Comparison of ENCODE assay signal across 8 mouse cellular contexts in the genomic region with DNA sequence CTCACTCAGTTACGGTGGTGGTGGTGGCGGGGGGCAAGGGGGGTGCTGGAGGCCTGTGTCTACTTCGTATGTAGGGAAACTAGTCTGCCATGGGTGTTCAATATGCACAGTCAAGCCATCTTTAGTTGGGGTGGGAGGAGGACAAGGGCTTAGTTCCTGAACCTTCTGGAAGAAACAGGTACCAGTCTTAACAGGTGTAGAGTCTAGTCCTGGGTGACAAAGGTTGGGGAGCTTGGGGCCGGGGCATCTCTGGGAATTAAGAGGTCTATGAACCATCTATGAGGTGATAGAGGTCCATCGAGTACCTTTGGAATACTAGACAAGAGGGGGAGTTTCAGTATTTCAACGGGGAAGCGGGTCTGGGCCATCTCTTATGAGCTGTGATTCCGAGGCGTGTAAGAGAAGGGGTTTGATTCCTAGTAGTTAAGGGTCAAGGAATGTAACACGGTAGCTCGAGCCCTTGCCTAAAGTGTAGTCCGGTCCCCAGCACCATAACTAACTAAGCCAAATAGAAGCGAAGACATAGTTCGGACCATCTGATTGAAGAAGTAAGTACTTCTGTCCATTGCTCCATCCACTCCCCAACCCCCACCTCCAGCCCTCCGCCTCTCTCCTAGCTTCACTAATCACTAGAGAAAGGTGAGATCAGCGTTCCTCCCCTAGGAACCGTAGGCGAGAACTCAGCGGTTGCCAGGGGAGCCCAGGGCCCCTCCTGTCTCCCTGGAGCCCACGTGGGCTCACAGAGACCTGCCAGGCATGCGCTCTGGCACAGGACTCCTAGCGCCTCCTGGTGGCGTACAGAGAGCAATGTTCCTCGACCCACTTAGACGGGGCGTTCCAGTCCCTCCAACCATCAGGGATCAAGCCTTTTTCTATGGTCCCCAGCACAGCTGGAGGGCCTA. TPM values are rescaled to one million over a fixed set of nuclear protein-coding genes. Genes with fewer than 3 reads are reported as not detected.
DNase-seq lines count a peak whose midpoint lies in the region; ATAC-seq and TF ChIP-seq lines count a peak whose summit lies in the region.

No protein-coding gene starts in this region.

- no peaks in the 10 kb centered on the region for H3K36me3 ChIP-seq in heart, embryonic 11.5 days (ENCODE audit: control insufficient read depth, insufficient read depth, low read length)
- no peaks in the 10 kb centered on the region for H3K36me3 ChIP-seq in forebrain, embryonic 14.5 days (ENCODE audit: control insufficient read depth, insufficient read depth, low read length)
- no peaks in the 10 kb centered on the region for H3K36me3 ChIP-seq in intestine, embryonic 16.5 days (ENCODE audit: control insufficient read depth, insufficient read depth, low read length)
- no peaks in the 10 kb centered on the region for H3K36me3 ChIP-seq in limb, embryonic 12.5 days
- H3K36me3 ChIP-seq in midbrain, embryonic 13.5 days: no peaks in the 10 kb centered on the region
- H3K36me3 ChIP-seq in stomach, postnatal 0 days (ENCODE audit: control insufficient read depth, insufficient read depth, low read length): no peaks in the 10 kb centered on the region

- peak overlapping the region; percentile 51 for H3K4me3 ChIP-seq in heart, embryonic 11.5 days (ENCODE audit: low read depth, low read length)
- H3K4me3 ChIP-seq in forebrain, embryonic 14.5 days (ENCODE audit: low read depth, low read length): peak overlapping the region; percentile 47; the same call in 1 of the 2 replicates
- 0 out of 2 replicates have a peak overlapping the region, but pooled peaks have one; percentile 56 for H3K4me3 ChIP-seq in intestine, embryonic 16.5 days (ENCODE audit: low read length)
- H3K4me3 ChIP-seq in limb, embryonic 12.5 days (replicated peaks): 0 out of 2 replicates have a peak overlapping the region, but pooled peaks have one; percentile 53
- peak overlapping the region; percentile 52; the same call in 1 of the 2 replicates for H3K4me3 ChIP-seq in midbrain, embryonic 13.5 days (replicated peaks)
- no peak overlapping the region for H3K4me3 ChIP-seq in stomach, postnatal 0 days (ENCODE audit: low read depth, low read length)

- H3K27me3 ChIP-seq in heart, embryonic 11.5 days (ENCODE audit: control insufficient read depth, insufficient read depth, low read length): peaks cover 79% of the 10 kb centered on the region
- H3K27me3 ChIP-seq in forebrain, embryonic 14.5 days (replicated peaks; ENCODE audit: control insufficient read depth, insufficient read depth, low read length): peaks cover 58% of the 10 kb centered on the region
- H3K27me3 ChIP-seq in intestine, embryonic 16.5 days (replicated peaks; ENCODE audit: control insufficient read depth, insufficient read depth, low read length): peaks cover 43% of the 10 kb centered on the region
- H3K27me3 ChIP-seq in limb, embryonic 12.5 days: peaks cover 94% of the 10 kb centered on the region
- H3K27me3 ChIP-seq in midbrain, embryonic 13.5 days: peaks cover 95% of the 10 kb centered on the region
- H3K27me3 ChIP-seq in stomach, postnatal 0 days (ENCODE audit: control insufficient read depth, insufficient read depth, low read length): peaks cover 3% of the 10 kb centered on the region; the same call in 1 of the 2 replicates

- H3K27ac ChIP-seq in heart, embryonic 11.5 days (ENCODE audit: low read depth, low read length): no peak overlapping the region
- H3K27ac ChIP-seq in forebrain, embryonic 14.5 days (ENCODE audit: low read depth, low read length): no peak overlapping the region
- no peak overlapping the region for H3K27ac ChIP-seq in intestine, embryonic 16.5 days (ENCODE audit: low read length)
- H3K27ac ChIP-seq in limb, embryonic 12.5 days: no peak overlapping the region
- no peak overlapping the region for H3K27ac ChIP-seq in midbrain, embryonic 13.5 days
- H3K27ac ChIP-seq in stomach, postnatal 0 days (replicated peaks): no peak overlapping the region

- no peak for TF ChIP-seq EP300 in stomach, postnatal 0 days (optimal IDR thresholded peaks at IDR 0.05)

- peak; percentile 86 for TF ChIP-seq CTCF in stomach, postnatal 0 days (IDR thresholded peaks at IDR 0.05; ENCODE audit: low read depth)

- no peak for ATAC-seq in heart, embryonic 11.5 days (replicated peaks; ENCODE audit: insufficient number of reproducible peaks, low FRiP score, low TSS enrichment)
- ATAC-seq in forebrain, embryonic 14.5 days: peak; percentile 47
- ATAC-seq in intestine, embryonic 16.5 days: peak; percentile 49; the same call in 1 of the 2 replicates
- ATAC-seq in limb, embryonic 12.5 days (ENCODE audit: insufficient number of reproducible peaks, insufficient read depth, low FRiP score, low TSS enrichment, low read depth): no peak
- ATAC-seq in midbrain, embryonic 13.5 days: peak; percentile 19; the same call in 1 of the 2 replicates
- ATAC-seq in stomach, postnatal 0 days (ENCODE audit: low FRiP score, low TSS enrichment): peak; percentile 68

- H3K9ac ChIP-seq in heart, embryonic 11.5 days (ENCODE audit: low read depth, low read length): no peak overlapping the region
- H3K9ac ChIP-seq in forebrain, embryonic 14.5 days (ENCODE audit: low read length): no peak overlapping the region
- no peak overlapping the region for H3K9ac ChIP-seq in intestine, embryonic 16.5 days (ENCODE audit: low read depth, low read length)
- no peak overlapping the region for H3K9ac ChIP-seq in limb, embryonic 12.5 days (replicated peaks)
- no peak overlapping the region for H3K9ac ChIP-seq in midbrain, embryonic 13.5 days (replicated peaks)
- no peak overlapping the region for H3K9ac ChIP-seq in stomach, postnatal 0 days (ENCODE audit: low read length)

- 16% methylated on average over 26 of the region's 26 CpGs for WGBS in heart, embryonic 11.5 days (ENCODE audit: insufficient replicate concordance)
- WGBS in forebrain, embryonic 14.5 days: 18% methylated on average over 26 of the region's 26 CpGs
- 17% methylated on average over 26 of the region's 26 CpGs for WGBS in intestine, embryonic 16.5 days
- WGBS in limb, embryonic 12.5 days: 17% methylated on average over 26 of the region's 26 CpGs
- WGBS in midbrain, embryonic 13.5 days: 21% methylated on average over 26 of the region's 26 CpGs
- WGBS in stomach, postnatal 0 days: 19% methylated on average over 26 of the region's 26 CpGs

- peak overlapping the region; percentile 19; the same call in 1 of the 2 replicates for H3K4me2 ChIP-seq in heart, embryonic 11.5 days
- H3K4me2 ChIP-seq in forebrain, embryonic 14.5 days (ENCODE audit: low read length): peak overlapping the region; percentile 72
- no peak overlapping the region for H3K4me2 ChIP-seq in intestine, embryonic 16.5 days (ENCODE audit: low read depth, low read length)
- H3K4me2 ChIP-seq in limb, embryonic 12.5 days: peak overlapping the region; percentile 70
- H3K4me2 ChIP-seq in midbrain, embryonic 13.5 days (replicated peaks): peak overlapping the region; percentile 78
- no peak overlapping the region for H3K4me2 ChIP-seq in stomach, postnatal 0 days (replicated peaks; ENCODE audit: low read depth)

- no peak for DNase-seq in heart, adult 11 months
- DNase-seq in brain, adult 2 months (ENCODE audit: low read depth, low spot score): peak; percentile 93
- DNase-seq in forebrain, embryonic 14.5 days (ENCODE audit: low spot score): peak; percentile 71
- DNase-seq in stomach, postnatal 0 days (ENCODE audit: low spot score): peak; percentile 77

- H3K9me3 ChIP-seq in heart, embryonic 11.5 days (replicated peaks; ENCODE audit: control insufficient read depth, low read length): no peaks in the 10 kb centered on the region
- no peaks in the 10 kb centered on the region for H3K9me3 ChIP-seq in forebrain, embryonic 14.5 days (replicated peaks; ENCODE audit: control insufficient read depth, low read length)
- H3K9me3 ChIP-seq in intestine, embryonic 16.5 days (ENCODE audit: control insufficient read depth, low read length): no peaks in the 10 kb centered on the region
- no peaks in the 10 kb centered on the region for H3K9me3 ChIP-seq in limb, embryonic 12.5 days
- no peaks in the 10 kb centered on the region for H3K9me3 ChIP-seq in midbrain, embryonic 13.5 days
- no peaks in the 10 kb centered on the region for H3K9me3 ChIP-seq in stomach, postnatal 0 days (ENCODE audit: control insufficient read depth, low read length)

- H3K4me1 ChIP-seq in heart, embryonic 11.5 days (ENCODE audit: control insufficient read depth, insufficient read depth, low read length): 0 out of 2 replicates have a peak, but pooled peaks cover 2% of the 10 kb centered on the region
- H3K4me1 ChIP-seq in forebrain, embryonic 14.5 days (ENCODE audit: control insufficient read depth, insufficient read depth, low read length): peaks cover 5% of the 10 kb centered on the region; the same call in 1 of the 2 replicates
- H3K4me1 ChIP-seq in intestine, embryonic 16.5 days (ENCODE audit: control insufficient read depth, insufficient read depth, low read length): peaks cover 10% of the 10 kb centered on the region
- 0 out of 2 replicates have a peak, but pooled peaks cover 3% of the 10 kb centered on the region for H3K4me1 ChIP-seq in limb, embryonic 12.5 days (replicated peaks)
- peaks cover 14% of the 10 kb centered on the region for H3K4me1 ChIP-seq in midbrain, embryonic 13.5 days (replicated peaks)
- H3K4me1 ChIP-seq in stomach, postnatal 0 days (replicated peaks; ENCODE audit: control insufficient read depth, insufficient read depth): no peaks in the 10 kb centered on the region

RNA-seq across cellular contexts. Expression of a gene that starts 40.1 kb away (rescaled TPM):
- 1.6 and 2.1 TPM in 2 replicates for polyA plus RNA-seq in heart, embryonic 11.5 days (2014; fragmentation: Nextera tagmentation; extraction: Ambion mirVana)
- polyA plus RNA-seq in forebrain, embryonic 14.5 days (2014; fragmentation: Nextera tagmentation; extraction: Ambion mirVana): 0.38 TPM in 1 of 2 replicates, not detected in the other
- 1.6 TPM in 1 of 2 replicates, not detected in the other for polyA plus RNA-seq in intestine, embryonic 16.5 days (2015; fragmentation: Nextera tagmentation; extraction: Ambion mirVana)
- 0.42 TPM in 1 of 2 replicates, not detected in the other for polyA plus RNA-seq in limb, embryonic 12.5 days (2016; fragmentation: Nextera tagmentation; extraction: Ambion mirVana)
- polyA plus RNA-seq in midbrain, embryonic 13.5 days (2015; fragmentation: Nextera tagmentation; extraction: Ambion mirVana): 0.53 TPM in 1 of 2 replicates, not detected in the other
- 0.28 and 0.57 TPM in 2 replicates for polyA plus RNA-seq in stomach, postnatal 0 days (2015; fragmentation: Nextera tagmentation; extraction: Ambion mirVana)

RNA-seq across cellular contexts. Expression of a gene that starts 41.5 kb away (rescaled TPM):
- 33.3 and 34.1 TPM in 2 replicates for polyA plus RNA-seq in heart, embryonic 11.5 days (2014; fragmentation: Nextera tagmentation; extraction: Ambion mirVana)
- 52.4 and 66.4 TPM in 2 replicates for polyA plus RNA-seq in forebrain, embryonic 14.5 days (2014; fragmentation: Nextera tagmentation; extraction: Ambion mirVana)
- 35.6 and 37.8 TPM in 2 replicates for polyA plus RNA-seq in intestine, embryonic 16.5 days (2015; fragmentation: Nextera tagmentation; extraction: Ambion mirVana)
- 59.5 and 59.9 TPM in 2 replicates for polyA plus RNA-seq in limb, embryonic 12.5 days (2016; fragmentation: Nextera tagmentation; extraction: Ambion mirVana)
- polyA plus RNA-seq in midbrain, embryonic 13.5 days (2015; fragmentation: Nextera tagmentation; extraction: Ambion mirVana): 67.2 and 84.3 TPM in 2 replicates
- polyA plus RNA-seq in stomach, postnatal 0 days (2015; fragmentation: Nextera tagmentation; extraction: Ambion mirVana): 26.3 and 27.3 TPM in 2 replicates

RNA-seq across cellular contexts. Expression of a gene that starts 50.2 kb away (rescaled TPM):
- polyA plus RNA-seq in heart, embryonic 11.5 days (2014; fragmentation: Nextera tagmentation; extraction: Ambion mirVana): 0.23 and 0.30 TPM in 2 replicates
- polyA plus RNA-seq in forebrain, embryonic 14.5 days (2014; fragmentation: Nextera tagmentation; extraction: Ambion mirVana): 1.6 and 1.7 TPM in 2 replicates
- polyA plus RNA-seq in intestine, embryonic 16.5 days (2015; fragmentation: Nextera tagmentation; extraction: Ambion mirVana): 0.36 and 0.44 TPM in 2 replicates
- 0.26 and 0.41 TPM in 2 replicates for polyA plus RNA-seq in limb, embryonic 12.5 days (2016; fragmentation: Nextera tagmentation; extraction: Ambion mirVana)
- 1.1 and 2.2 TPM in 2 replicates for polyA plus RNA-seq in midbrain, embryonic 13.5 days (2015; fragmentation: Nextera tagmentation; extraction: Ambion mirVana)
- 0.24 and 0.25 TPM in 2 replicates for polyA plus RNA-seq in stomach, postnatal 0 days (2015; fragmentation: Nextera tagmentation; extraction: Ambion mirVana)

RNA-seq across cellular contexts. Expression of a gene that starts 50.5 kb away (rescaled TPM):
- 106 and 121 TPM in 2 replicates for polyA plus RNA-seq in heart, embryonic 11.5 days (2014; fragmentation: Nextera tagmentation; extraction: Ambion mirVana)
- 22.4 and 23.7 TPM in 2 replicates for polyA plus RNA-seq in forebrain, embryonic 14.5 days (2014; fragmentation: Nextera tagmentation; extraction: Ambion mirVana)
- 75.6 and 89.7 TPM in 2 replicates for polyA plus RNA-seq in intestine, embryonic 16.5 days (2015; fragmentation: Nextera tagmentation; extraction: Ambion mirVana)
- polyA plus RNA-seq in limb, embryonic 12.5 days (2016; fragmentation: Nextera tagmentation; extraction: Ambion mirVana): 34.1 and 38.8 TPM in 2 replicates
- polyA plus RNA-seq in midbrain, embryonic 13.5 days (2015; fragmentation: Nextera tagmentation; extraction: Ambion mirVana): 14.8 and 16.1 TPM in 2 replicates
- polyA plus RNA-seq in stomach, postnatal 0 days (2015; fragmentation: Nextera tagmentation; extraction: Ambion mirVana): 97.3 and 103 TPM in 2 replicates

RNA-seq across cellular contexts. Expression of a gene that starts 59.8 kb away (rescaled TPM):
- polyA plus RNA-seq in heart, embryonic 11.5 days (2014; fragmentation: Nextera tagmentation; extraction: Ambion mirVana): 28.9 and 31.5 TPM in 2 replicates
- 8.0 and 11.0 TPM in 2 replicates for polyA plus RNA-seq in forebrain, embryonic 14.5 days (2014; fragmentation: Nextera tagmentation; extraction: Ambion mirVana)
- polyA plus RNA-seq in intestine, embryonic 16.5 days (2015; fragmentation: Nextera tagmentation; extraction: Ambion mirVana): 70.2 and 79.2 TPM in 2 replicates
- polyA plus RNA-seq in limb, embryonic 12.5 days (2016; fragmentation: Nextera tagmentation; extraction: Ambion mirVana): 15.2 and 15.8 TPM in 2 replicates
- polyA plus RNA-seq in midbrain, embryonic 13.5 days (2015; fragmentation: Nextera tagmentation; extraction: Ambion mirVana): 8.0 and 9.1 TPM in 2 replicates
- 81.0 and 94.8 TPM in 2 replicates for polyA plus RNA-seq in stomach, postnatal 0 days (2015; fragmentation: Nextera tagmentation; extraction: Ambion mirVana)

Comparison
In these comparisons a context has a peak if more than half of its experiments do, and no peak if none do; other contexts are left out.
1. ATAC-seq: peak in forebrain, embryonic 14.5 days (single experiment), intestine, embryonic 16.5 days (single experiment), midbrain, embryonic 13.5 days (single experiment) and stomach, postnatal 0 days (single experiment); none in heart, embryonic 11.5 days (single experiment) and limb, embryonic 12.5 days (single experiment).
2. H3K4me2 ChIP-seq: peak in heart, embryonic 11.5 days (single experiment), forebrain, embryonic 14.5 days (single experiment), limb, embryonic 12.5 days (single experiment) and midbrain, embryonic 13.5 days (single experiment); none in intestine, embryonic 16.5 days (single experiment) and stomach, postnatal 0 days (single experiment).